Mouse (Mus musculus) small intestine, adult 2 months (tissue): Measurements from ENCODE around the gene Slain1.

ENCODE experiments used
- CTCF ChIP-seq: fragments of 200-500 bp; IDR thresholded peaks from 2 replicates; pipeline ENCODE4 v1.5.1; 2012; ENCODE audit warnings: low read depth, mild to moderate bottlenecking, control low read depth, inconsistent platforms, low read length, moderate library complexity, mixed read lengths; ENCODE audit not compliant: insufficient replicate concordance, insufficient read length; ENCODE audit errors: extremely low read depth
- POLR2A ChIP-seq: fragments of 200-500 bp; IDR thresholded peaks from 2 replicates; pipeline ENCODE4 v1.6.1; 2012; ENCODE audit warnings: low read depth, mild to moderate bottlenecking, control low read depth, inconsistent platforms, low read length, moderate library complexity

DNA sequence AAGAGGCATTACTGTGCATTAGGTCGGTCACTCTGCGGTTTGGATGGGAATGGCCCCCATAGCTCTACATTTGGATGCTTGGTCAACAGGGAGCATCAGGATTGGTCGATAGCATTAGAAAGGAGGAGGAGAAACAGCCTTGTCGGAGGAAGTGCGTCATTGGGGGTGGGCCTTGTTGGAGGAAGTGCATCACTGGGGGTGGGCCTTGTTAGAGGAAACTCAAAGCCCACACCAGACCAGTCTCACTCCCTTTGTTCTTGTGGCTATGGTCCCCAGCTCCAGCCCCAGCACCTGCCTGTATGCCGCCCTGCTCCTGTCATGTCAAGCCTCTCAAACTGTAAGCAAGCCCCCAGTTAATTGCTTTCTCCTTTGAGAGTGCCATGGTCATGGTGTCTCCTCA lies 49.3 kb downstream of the Slain1 start:
- TF ChIP-seq CTCF = no peak
- no peak for TF ChIP-seq POLR2A
